ENCODE assay signal across 8 mouse cellular contexts in the genomic region with DNA sequence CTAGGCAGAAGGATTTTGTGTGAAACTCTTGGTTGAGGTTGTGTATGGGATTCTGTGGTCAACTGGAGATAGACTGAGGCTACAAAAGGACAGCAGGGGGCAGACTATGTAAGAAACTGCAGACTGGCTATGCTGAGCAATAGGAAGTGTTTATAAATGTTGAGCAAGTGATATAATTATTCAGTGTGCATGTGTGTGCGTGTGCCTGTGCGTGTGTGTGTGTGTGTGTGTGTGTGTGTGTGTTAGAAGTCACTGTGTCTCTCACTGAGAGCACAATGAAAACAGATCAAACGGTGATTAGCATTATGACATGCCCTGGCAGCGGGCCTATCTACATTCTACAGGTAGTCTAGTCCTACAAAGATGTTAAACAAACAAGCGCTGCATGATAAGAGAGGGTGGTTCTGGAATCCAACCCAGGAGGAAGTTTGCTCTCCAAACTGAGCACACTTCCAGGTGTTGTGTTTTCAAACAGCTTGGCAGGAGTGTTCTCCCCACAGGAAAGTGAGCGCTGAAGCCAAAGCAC. TPM values are rescaled to one million over a fixed set of nuclear protein-coding genes. Genes with fewer than 3 reads are reported as not detected.
DNase-seq lines count a peak whose midpoint lies in the region; ATAC-seq and TF ChIP-seq lines count a peak whose summit lies in the region.

A gene (plus strand): TSS at position 443 of the 526 bp plus-strand sequence.

- WGBS in intestine, postnatal 0 days: 24% methylated on average over 6 of the region's 6 CpGs
- WGBS in liver, embryonic 15.5 days (ENCODE audit: insufficient replicate concordance): 31% methylated on average over 6 of the region's 6 CpGs

- no peak within 1 kb of the TSS for H3K4me3 ChIP-seq in intestine, postnatal 0 days (ENCODE audit: low read depth, low read length)
- H3K4me3 ChIP-seq in liver, embryonic 15.5 days (replicated peaks): no peak within 1 kb of the TSS

- H3K4me2 ChIP-seq in intestine, postnatal 0 days (replicated peaks; ENCODE audit: low read depth): peak within 1 kb of the TSS; percentile 35; the same call in 1 of the 2 replicates
- H3K4me2 ChIP-seq in liver, embryonic 15.5 days: no peak within 1 kb of the TSS

- 0 out of 2 replicates have a peak, but pooled peaks cover 12% of the 10 kb centered on the region for H3K27me3 ChIP-seq in intestine, postnatal 0 days (replicated peaks; ENCODE audit: control insufficient read depth, insufficient read depth, low read length)
- H3K27me3 ChIP-seq in liver, embryonic 15.5 days: peaks cover 5% of the 10 kb centered on the region; the same call in 1 of the 2 replicates

- peak; percentile 85 for ATAC-seq in intestine, postnatal 0 days
- ATAC-seq in liver, embryonic 15.5 days (ENCODE audit: insufficient read depth): peak; percentile 15; the same call in 1 of the 2 replicates
- peak; percentile 79 for ATAC-seq in neutrophil, adult 5-6 weeks (ENCODE audit: extremely low read depth, insufficient number of reproducible peaks, low FRiP score, poor library complexity, severe bottlenecking)

- DNase-seq in layer of hippocampus, adult 11-12 months (ENCODE audit: low spot score): peak; percentile 48
- no peak for DNase-seq in layer of hippocampus, adult 8-10 months (ENCODE audit: low spot score in 2 of 2)
- peak; percentile 35 to 44 for DNase-seq in adrenal gland, adult 18-20 months (ENCODE audit: low spot score in 2 of 2)
- DNase-seq in gastrocnemius, postnatal 36 days: peak; percentile 58 to 64
- peak; percentile 47 for DNase-seq in urinary bladder, postnatal 10 days (ENCODE audit: low spot score)

- no peak within 1 kb of the TSS for H3K9ac ChIP-seq in intestine, postnatal 0 days (ENCODE audit: low read depth, low read length)
- H3K9ac ChIP-seq in liver, embryonic 15.5 days: no peak within 1 kb of the TSS

- TF ChIP-seq CTCF in intestine, postnatal 0 days (IDR thresholded peaks at IDR 0.05; ENCODE audit: low read depth): peak; percentile 86

- intact Hi-C loops in gastrocnemius, postnatal 36 days (cut with DNase I): loop anchor here (5.0 kb wide), 2 partner anchors 154 to 209 kb away; a partner anchor contains a TSS

- H3K36me3 ChIP-seq in intestine, postnatal 0 days (ENCODE audit: control insufficient read depth, insufficient read depth): no peaks in the 10 kb centered on the region
- no peaks in the 10 kb centered on the region for H3K36me3 ChIP-seq in liver, embryonic 15.5 days (replicated peaks)

- no peak within 1 kb of the TSS for H3K27ac ChIP-seq in intestine, postnatal 0 days (ENCODE audit: low read depth, low read length)
- no peak within 1 kb of the TSS for H3K27ac ChIP-seq in liver, embryonic 15.5 days (replicated peaks)

- H3K9me3 ChIP-seq in intestine, postnatal 0 days (ENCODE audit: control insufficient read depth): no peaks in the 10 kb centered on the region
- no peaks in the 10 kb centered on the region for H3K9me3 ChIP-seq in liver, embryonic 15.5 days (replicated peaks)

- no peaks in the 10 kb centered on the region for H3K4me1 ChIP-seq in intestine, postnatal 0 days (replicated peaks; ENCODE audit: control insufficient read depth, insufficient read depth, low read length)
- H3K4me1 ChIP-seq in liver, embryonic 15.5 days (replicated peaks): no peaks in the 10 kb centered on the region

RNA-seq across cellular contexts. Expression of the gene that starts here (rescaled TPM):
- 1 to 10 TPM; 2.4 to 4.9 (median 3.6) TPM for total RNA-seq in layer of hippocampus, adult 8-10 months (2022)
- total RNA-seq in adrenal gland, adult 18-20 months (2021): 1 to 10 TPM; 3.4 to 6.7 TPM
- total RNA-seq in gastrocnemius, postnatal 36 days (2021): 1 to 10 TPM; 1.9 to 3.6 TPM
- 0.17 and 0.24 TPM in 2 replicates for polyA plus RNA-seq in intestine, postnatal 0 days (2015; fragmentation: Nextera tagmentation; extraction: Ambion mirVana)
- 0.07 and 0.13 TPM in 2 replicates for polyA plus RNA-seq in liver, embryonic 15.5 days (2015; fragmentation: Nextera tagmentation; extraction: Ambion mirVana)
- 23.5 and 24.2 TPM in 2 replicates for total RNA-seq in neutrophil, adult 5-6 weeks (2017)

Comparison
In these comparisons a context has a peak if more than half of its experiments do, and no peak if none do; other contexts are left out.
1. DNase-seq: peak in layer of hippocampus, adult 11-12 months (single experiment), adrenal gland, adult 18-20 months (2 of 2), gastrocnemius, postnatal 36 days (2 of 2) and urinary bladder, postnatal 10 days (single experiment); none in layer of hippocampus, adult 8-10 months (0 of 2).
2. Peak in ATAC-seq and H3K4me2 ChIP-seq in intestine, postnatal 0 days; RNA of the gene not detected or under 1 TPM.
3. Peak in ATAC-seq in liver, embryonic 15.5 days; RNA of the gene not detected or under 1 TPM.
4. ATAC-seq: peak in every context shown above with its lines; median percentile 85 in intestine, postnatal 0 days; 79 in neutrophil, adult 5-6 weeks; 15 in liver, embryonic 15.5 days.